Mouse (Mus musculus) hindlimb bud, embryonic 11.5 days (tissue): Measurements from ENCODE around the gene Dhx40.

ENCODE experiments used
- DNase-seq: peaks from one replicate; pipeline ENCODE4 v3.0.0-alpha.2; 2012; ENCODE audit warnings: low read depth, low spot score; ENCODE audit errors: extremely low spot score

Dhx40 gene

GRCm38 (mm10) chr11:86807505-86807989, at the start of gene Dhx40:
Gene Dhx40 (minus strand): TSS chr11:86807746.
- DNase-seq = peak; percentile 58

GRCm38 (mm10) chr11:86855639-86856425, 48.3 kb upstream of the Dhx40 start:
- no peak for DNase-seq

GRCm38 (mm10) chr11:86853081-86853480, 45.5 kb upstream of the Dhx40 start:
- no peak for DNase-seq

- no peak for DNase-seq
Measured at GRCm38 (mm10) chr11:86852534-86853054, 45.0 kb upstream of the Dhx40 start.

- DNase-seq = no peak
Measured at GRCm38 (mm10) chr11:86851714-86852533, 44.4 kb upstream of the Dhx40 start.

- no peak for DNase-seq
Measured at GRCm38 (mm10) chr11:86851234-86851671, 43.7 kb upstream of the Dhx40 start.

- DNase-seq = no peak
Measured at GRCm38 (mm10) chr11:86843831-86844230, 36.3 kb upstream of the Dhx40 start.

GRCm38 (mm10) chr11:86841261-86841660, 33.7 kb upstream of the Dhx40 start:
- no peak for DNase-seq

GRCm38 (mm10) chr11:86840511-86841154, 33.1 kb upstream of the Dhx40 start:
- DNase-seq = no peak

- no peak for DNase-seq
Measured at GRCm38 (mm10) chr11:86839716-86840447, 32.3 kb upstream of the Dhx40 start.

GRCm38 (mm10) chr11:86838792-86839191, 31.2 kb upstream of the Dhx40 start:
- DNase-seq = no peak

GRCm38 (mm10) chr11:86836366-86836765, 28.8 kb upstream of the Dhx40 start:
- DNase-seq = peak; percentile 44

- no peak for DNase-seq
Measured at GRCm38 (mm10) chr11:86834628-86835338, 27.2 kb upstream of the Dhx40 start.

- DNase-seq = no peak
Measured at GRCm38 (mm10) chr11:86834050-86834449, 26.5 kb upstream of the Dhx40 start.

GRCm38 (mm10) chr11:86833153-86833552, 25.6 kb upstream of the Dhx40 start:
- DNase-seq = no peak

GRCm38 (mm10) chr11:86828396-86828795, 20.9 kb upstream of the Dhx40 start:
- DNase-seq = no peak

- DNase-seq = no peak
Measured at GRCm38 (mm10) chr11:86827476-86828245, 20.1 kb upstream of the Dhx40 start.

- no peak for DNase-seq
Measured at GRCm38 (mm10) chr11:86824433-86824832, 16.9 kb upstream of the Dhx40 start.

GRCm38 (mm10) chr11:86822531-86822930, 15.0 kb upstream of the Dhx40 start:
- no peak for DNase-seq
